Mouse (Mus musculus) CH12.LX (cell line): ENCODE results near the gene Abca4. TPM values are rescaled to one million over a fixed set of nuclear protein-coding genes. Genes with fewer than 3 reads are reported as not detected.

Experiments used
- DNase-seq: peaks from one replicate; pipeline ENCODE4 v3.0.0-alpha.2; 2013; ENCODE audit errors: extremely low read depth
- H3K27ac ChIP-seq: 2 replicates; pipeline ENCODE4 v1.5.1; 2012; ENCODE audit warnings: low read depth, mild to moderate bottlenecking, control low read depth, moderate library complexity; ENCODE audit not compliant: insufficient read depth
- H3K27me3 ChIP-seq: replicated peaks from 2 replicates; pipeline ENCODE3; 2012; ENCODE audit warnings: inconsistent platforms
- H3K36me3 ChIP-seq, 2 experiments: replicated peaks in 1 of 2; 2 replicates each; pipeline versions ENCODE3 to v1.6.1; 2012; ENCODE audit warnings: inconsistent platforms in 1 of 2, low read length in 1 of 2, mild to moderate bottlenecking in 1 of 2, mixed read lengths in 1 of 2, moderate library complexity in 1 of 2; ENCODE audit not compliant: control insufficient read depth in 1 of 2, insufficient read depth in 1 of 2
- H3K4me1 ChIP-seq, 2 experiments: 2 replicates each; pipeline ENCODE4 v1.6.1; 2012; ENCODE audit warnings: inconsistent platforms in 1 of 2, moderate library complexity in 1 of 2; ENCODE audit not compliant: insufficient read depth in 2 of 2, control insufficient read depth in 1 of 2
- H3K4me2 ChIP-seq: 2 replicates; pipeline ENCODE4 v1.6.1; 2012; ENCODE audit warnings: low read depth, mild to moderate bottlenecking, control low read depth; ENCODE audit not compliant: poor library complexity, insufficient read depth, severe bottlenecking
- H3K4me3 ChIP-seq, 3 experiments: fragments of 150-350 bp in 1 of 3; sonication (generic) in 1 of 3; replicated peaks in 1 of 3; 2 replicates each; pipeline versions ENCODE3 to v1.5.1; 2011 to 2012; ENCODE audit warnings: low read depth in 2 of 3, low read length in 2 of 3, mild to moderate bottlenecking in 2 of 3, moderate library complexity in 2 of 3, control low read depth in 1 of 3, improper control_type of control experiment in 1 of 3, inconsistent platforms in 1 of 3, mixed read lengths in 1 of 3; ENCODE audit not compliant: poor library complexity in 1 of 3
- H3K79me2 ChIP-seq: replicated peaks from 2 replicates; pipeline ENCODE4 v1.6.1; 2012; ENCODE audit warnings: mild to moderate bottlenecking, moderate library complexity; ENCODE audit not compliant: control insufficient read depth, poor library complexity, insufficient read depth, severe bottlenecking; ENCODE audit errors: extremely low read depth
- H3K9ac ChIP-seq: 2 replicates; pipeline ENCODE4 v1.6.1; 2012; ENCODE audit warnings: low read depth, mild to moderate bottlenecking, control low read depth, moderate library complexity; ENCODE audit not compliant: insufficient read depth
- H3K9me3 ChIP-seq: replicated peaks from 2 replicates; pipeline ENCODE3; 2012; ENCODE audit warnings: low read length, inconsistent platforms, mixed read lengths
- CTCF ChIP-seq, 2 experiments: IDR thresholded peaks in 1 of 2; conservative IDR thresholded peaks in 1 of 2; 2 replicates each; pipeline ENCODE4 v1.5.1; 2011 to 2012; ENCODE audit warnings: low read depth in 2 of 2, low read length in 2 of 2, improper control_type of control experiment in 1 of 2, inconsistent platforms in 1 of 2, mild to moderate bottlenecking in 1 of 2, moderate library complexity in 1 of 2
- E2F4 ChIP-seq: IDR thresholded peaks from 2 replicates; pipeline ENCODE4 v1.6.1; 2011; ENCODE audit warnings: low read depth, low read length, improper control_type of control experiment; ENCODE audit not compliant: insufficient replicate concordance
- ELF1 ChIP-seq: IDR thresholded peaks from 2 replicates; pipeline ENCODE4 v1.6.1; 2014; ENCODE audit warnings: low read depth, mild to moderate bottlenecking, inconsistent platforms, low read length, improper control_type of control experiment
- EP300 ChIP-seq: IDR thresholded peaks from 2 replicates; pipeline ENCODE4 v1.6.1; 2011; ENCODE audit warnings: low read length, improper control_type of control experiment
- HCFC1 ChIP-seq: IDR thresholded peaks from 2 replicates; pipeline ENCODE4 v1.6.1; 2012; ENCODE audit warnings: low read depth, mild to moderate bottlenecking, inconsistent platforms, low read length, improper control_type of control experiment
- IRF4 ChIP-seq: IDR thresholded peaks from 2 replicates; pipeline ENCODE4 v1.6.1; 2014; ENCODE audit warnings: low read depth, mild to moderate bottlenecking, inconsistent platforms, low read length, improper control_type of control experiment
- JUND ChIP-seq: conservative IDR thresholded peaks from 2 replicates; pipeline ENCODE4 v1.6.1; 2011; ENCODE audit warnings: low read depth, low read length, improper control_type of control experiment
- KAT2A ChIP-seq: IDR thresholded peaks from 2 replicates; pipeline ENCODE4 v1.6.1; 2012; ENCODE audit warnings: low read length, improper control_type of control experiment, inconsistent platforms; ENCODE audit not compliant: insufficient replicate concordance
- MAX ChIP-seq: IDR thresholded peaks from 2 replicates; pipeline ENCODE4 v1.6.1; 2011; ENCODE audit warnings: low read length, improper control_type of control experiment
- MAZ ChIP-seq: IDR thresholded peaks from 2 replicates; pipeline ENCODE4 v1.6.1; 2012; ENCODE audit warnings: low read depth, mild to moderate bottlenecking, inconsistent platforms, low read length, improper control_type of control experiment, moderate library complexity
- MEF2A ChIP-seq: IDR thresholded peaks from 2 replicates; pipeline ENCODE4 v1.6.1; 2014; ENCODE audit warnings: low read depth, mild to moderate bottlenecking, inconsistent platforms, low read length, improper control_type of control experiment, borderline replicate concordance
- MYC ChIP-seq: IDR thresholded peaks from 2 replicates; pipeline ENCODE4 v1.6.1; 2011; ENCODE audit warnings: low read depth, mild to moderate bottlenecking, improper control_type of control experiment, low read length
- NELFE ChIP-seq: IDR thresholded peaks from 2 replicates; pipeline ENCODE4 v1.6.1; 2011; ENCODE audit warnings: low read depth, low read length, improper control_type of control experiment
- POLR2A ChIP-seq: IDR thresholded peaks from 2 replicates; pipeline ENCODE4 v1.6.1; 2011; ENCODE audit warnings: low read depth, mild to moderate bottlenecking, improper control_type of control experiment, low read length
- RAD21 ChIP-seq: IDR thresholded peaks from 2 replicates; pipeline ENCODE4 v1.6.1; 2011; ENCODE audit warnings: low read depth, mild to moderate bottlenecking, low read length, improper control_type of control experiment, moderate library complexity
- SIN3A ChIP-seq: IDR thresholded peaks from 2 replicates; pipeline ENCODE4 v1.6.1; 2012; ENCODE audit warnings: low read length, improper control_type of control experiment, inconsistent platforms
- USF2 ChIP-seq: conservative IDR thresholded peaks from 2 replicates; pipeline ENCODE4 v1.6.1; 2011; ENCODE audit warnings: low read depth, low read length, improper control_type of control experiment
- ZC3H11A ChIP-seq: IDR thresholded peaks from 2 replicates; pipeline ENCODE4 v1.6.1; 2012; ENCODE audit warnings: low read depth, mild to moderate bottlenecking, inconsistent platforms, low read length, improper control_type of control experiment
- ZKSCAN1 ChIP-seq: IDR thresholded peaks from 2 replicates; pipeline ENCODE4 v1.6.1; 2012; ENCODE audit warnings: low read depth, inconsistent platforms, low read length, improper control_type of control experiment, borderline replicate concordance
- ZMIZ1 ChIP-seq: IDR thresholded peaks from 2 replicates; pipeline ENCODE4 v1.6.1; 2012; ENCODE audit warnings: low read depth, mild to moderate bottlenecking, inconsistent platforms, low read length, improper control_type of control experiment
- dilution Hi-C: fragments of 300-500 bp; cut with MboI; formaldehyde crosslinking; loops from 2 replicates; pipeline ENCODE4 v1.14.3; 2020; ENCODE audit warnings: low sequenced_read_pairs; ENCODE audit not compliant: extremely low pct_unique_long_range_greater_than_20kb, extremely low pct_ligation_motif_present
- in situ Hi-C: fragments of 300-500 bp; cut with MboI; formaldehyde crosslinking; loops from 3 replicates; pipeline ENCODE4 v1.14.3; 2019; ENCODE audit warnings: low sequenced_read_pairs, low pct_ligation_motif_present, low pct_unique_long_range_greater_than_20kb, mixed read lengths
- polyA plus RNA-seq: library from polyadenylated mRNA; unstranded; fragments of >175 nt; gene quantifications from 2 replicates; pipeline ENCODE4 v1.2.1, GENCODE M21; 2012; ENCODE audit warnings: low read depth; ENCODE audit not compliant: insufficient read length
- total RNA-seq, 2 experiments: library from RNA; depleted of rRNA; stranded (reverse); fragments of 300-350 nt in 1 of 2; fragments of >200 nt in 1 of 2; gene quantifications; 2 replicates each; pipeline ENCODE4 v1.2.3; 2012 to 2014

Gene Abca4
- total and polyA plus RNA-seq, 3 experiments: 0.34 to 0.57 (median 0.46) TPM

GRCm38 (mm10) chr3:122090338-122090737 lies 46.1 kb downstream of the Abca4 start:
- Histone ChIP-seq H3K4me2 (no peak overlapping the region), H3K27ac (no peak overlapping the region)

GRCm38 (mm10) chr3:122099713-122100112 lies 55.5 kb downstream of the Abca4 start:
- Histone ChIP-seq H3K4me3 (no peak overlapping the region), H3K9me3 (no peaks in the 10 kb centered on the region), H3K27me3 (no peaks in the 10 kb centered on the region), H3K9ac (no peak overlapping the region), H3K27ac (no peak overlapping the region), H3K36me3 (no peaks in the 10 kb centered on the region), H3K79me2 (no peaks in the 10 kb centered on the region), H3K4me1 (peaks cover 24 to 47% of the 10 kb centered on the region in 2 experiments), H3K4me2 (no peak overlapping the region)
- DNase-seq: no peak
- in situ Hi-C loops (loop anchor here (5.0 kb wide), 1 partner anchor 132 kb away; no protein-coding TSS in a partner anchor), dilution Hi-C loops (loop anchor here (25.0 kb wide), 1 partner anchor 137 kb away; the partner anchor contains the start of gene Arhgap29)
- TF ChIP-seq MYC: no peak
- no peak for TF ChIP-seq ZMIZ1
- TF ChIP-seq IRF4: no peak
- TF ChIP-seq MAX: no peak
- no peak for TF ChIP-seq POLR2A
- TF ChIP-seq USF2: no peak
- TF ChIP-seq ZC3H11A: no peak

More at GRCm38 (mm10) chr3:122090338-122090737, 46.1 kb downstream of the Abca4 start:
- no peak for DNase-seq
- H3K9ac ChIP-seq: no peak overlapping the region
- H3K4me1 ChIP-seq: peaks cover 3 to 17% of the 10 kb centered on the region in 2 experiments; a peak in 3 of 4 replicates
- H3K9me3 ChIP-seq: no peaks in the 10 kb centered on the region
- in situ Hi-C loops (no loop called here), dilution Hi-C loops (no loop called here)
- H3K36me3 ChIP-seq: no peaks in the 10 kb centered on the region
- no peaks in the 10 kb centered on the region for H3K27me3 ChIP-seq
- TF ChIP-seq CTCF (conservative IDR thresholded peaks at IDR 0.05 in 1 of 2, IDR thresholded peaks at IDR 0.05 in 1 of 2; ENCODE audit: low read depth in 2 of 2, low read length in 2 of 2) (no peak), NELFE (no peak), RAD21 (no peak), ELF1 (no peak), USF2 (no peak), HCFC1 (no peak), E2F4 (no peak), MAZ (no peak), SIN3A (no peak), MEF2A (no peak), KAT2A (no peak), JUND (no peak), EP300 (no peak), ZKSCAN1 (no peak)
- no peaks in the 10 kb centered on the region for H3K79me2 ChIP-seq
- no peak overlapping the region for H3K4me3 ChIP-seq
